Mouse (Mus musculus) kidney, adult 18-20 months (tissue): Measurements from ENCODE around the gene Rexo1.
A peak's percentile ranks its signal among the peaks of the same experiment; 100 is the strongest.

Source experiments
- DNase-seq: peaks from one replicate; pipeline ENCODE4 v3.0.0; 2021

Gene Rexo1

GRCm38 (mm10) chr10:80553575-80553974, 7.8 kb downstream of the Rexo1 start:
- no peak for DNase-seq

DNA sequence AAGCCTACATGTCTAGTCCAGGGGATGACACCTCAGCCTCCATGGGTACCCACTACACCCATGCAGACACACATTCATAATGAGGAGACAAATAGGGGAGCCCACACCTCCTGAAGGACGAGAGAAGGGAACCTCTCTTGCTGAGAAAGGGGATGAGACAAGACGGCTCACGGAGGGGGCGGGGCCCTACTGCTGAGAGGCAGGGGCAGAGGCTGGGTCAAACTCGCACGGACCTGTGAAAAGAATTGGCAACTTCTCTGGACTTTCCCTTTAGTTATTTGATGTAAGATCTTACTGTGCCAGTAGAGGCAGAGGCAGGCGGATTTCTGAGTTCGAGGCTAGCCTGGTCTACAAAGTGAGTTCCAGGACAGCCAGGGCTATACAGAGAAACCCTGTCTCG, 9.0 kb downstream of the Rexo1 start:
- DNase-seq = no peak

- no peak for DNase-seq
Observed at GRCm38 (mm10) chr10:80549279-80549678, 12.1 kb downstream of the Rexo1 start.

DNA sequence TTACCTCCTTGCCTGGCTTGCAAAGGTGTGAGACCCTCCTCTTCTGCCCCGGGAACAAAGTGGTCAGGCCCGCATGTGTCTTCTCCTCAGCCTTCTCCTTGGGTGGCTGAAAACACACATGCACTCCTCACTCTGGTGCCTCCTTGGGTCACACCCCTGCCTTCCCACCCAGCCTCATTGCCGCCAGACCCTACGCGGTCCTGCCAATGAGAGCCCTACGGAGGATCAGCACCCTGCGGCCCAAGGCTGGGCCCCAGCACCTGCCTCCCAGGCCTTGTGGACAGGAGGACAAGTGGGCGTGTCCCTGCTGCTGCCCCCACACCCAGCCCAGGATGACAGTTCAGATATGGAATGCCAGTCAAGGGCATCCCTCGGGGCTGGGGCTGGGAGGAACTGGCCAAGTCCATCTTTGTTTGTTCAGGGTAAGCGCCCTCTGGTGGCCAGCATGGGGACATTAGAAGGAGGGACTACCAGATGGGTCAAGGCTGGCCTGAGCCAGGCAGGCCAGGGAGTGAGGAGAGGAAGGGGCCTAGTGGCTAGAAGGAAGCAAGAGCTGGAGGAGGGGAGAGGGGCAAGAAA, 12.8 kb downstream of the Rexo1 start:
- DNase-seq = peak; percentile 64

DNA sequence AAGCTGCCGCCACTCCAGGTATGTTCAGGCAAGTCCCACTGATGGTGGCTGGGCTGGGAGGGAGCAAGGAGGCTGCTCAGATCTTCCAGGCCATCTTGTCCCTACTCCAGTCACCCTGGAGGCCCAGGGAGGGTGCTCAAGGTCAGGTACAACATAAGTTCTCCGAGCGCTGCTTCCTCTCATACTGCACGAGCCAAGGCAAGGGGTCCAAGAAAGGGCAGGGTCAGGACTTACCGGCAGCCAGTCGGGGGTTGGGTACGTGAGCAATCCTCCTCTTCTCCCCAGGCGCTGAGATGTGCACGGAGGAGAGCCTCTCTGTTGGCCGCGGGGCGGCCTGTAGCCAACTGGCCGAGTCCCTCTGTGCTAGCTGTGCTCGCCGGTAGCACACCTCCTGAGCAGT, 13.8 kb downstream of the Rexo1 start:
- no peak for DNase-seq

DNA sequence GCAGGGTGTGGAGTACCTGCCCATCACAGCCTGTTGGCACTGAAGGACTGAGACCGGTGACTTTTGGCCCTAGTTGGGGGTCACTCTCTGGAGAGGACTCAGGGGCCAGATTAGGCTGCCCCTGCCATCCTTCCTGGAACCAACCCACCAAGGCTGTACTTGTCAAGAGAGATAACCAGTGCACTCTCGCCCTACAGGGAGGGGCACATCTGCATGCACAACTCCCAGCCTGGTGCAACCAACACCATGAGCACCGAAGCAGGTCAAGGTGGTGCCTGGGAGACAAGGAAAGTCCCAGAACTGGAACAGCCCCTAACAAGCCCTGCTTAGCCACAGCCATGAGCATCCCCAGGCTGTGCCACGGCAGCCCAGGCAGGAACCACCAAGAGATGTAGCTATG, 14.4 kb downstream of the Rexo1 start:
- DNase-seq = no peak

- DNase-seq = no peak
Observed at GRCm38 (mm10) chr10:80545590-80545989, 15.8 kb downstream of the Rexo1 start.

- DNase-seq = no peak
Observed at GRCm38 (mm10) chr10:80543873-80544272, 17.5 kb downstream of the Rexo1 start.

GRCm38 (mm10) chr10:80539493-80539892, 21.9 kb downstream of the Rexo1 start:
- no peak for DNase-seq

DNA sequence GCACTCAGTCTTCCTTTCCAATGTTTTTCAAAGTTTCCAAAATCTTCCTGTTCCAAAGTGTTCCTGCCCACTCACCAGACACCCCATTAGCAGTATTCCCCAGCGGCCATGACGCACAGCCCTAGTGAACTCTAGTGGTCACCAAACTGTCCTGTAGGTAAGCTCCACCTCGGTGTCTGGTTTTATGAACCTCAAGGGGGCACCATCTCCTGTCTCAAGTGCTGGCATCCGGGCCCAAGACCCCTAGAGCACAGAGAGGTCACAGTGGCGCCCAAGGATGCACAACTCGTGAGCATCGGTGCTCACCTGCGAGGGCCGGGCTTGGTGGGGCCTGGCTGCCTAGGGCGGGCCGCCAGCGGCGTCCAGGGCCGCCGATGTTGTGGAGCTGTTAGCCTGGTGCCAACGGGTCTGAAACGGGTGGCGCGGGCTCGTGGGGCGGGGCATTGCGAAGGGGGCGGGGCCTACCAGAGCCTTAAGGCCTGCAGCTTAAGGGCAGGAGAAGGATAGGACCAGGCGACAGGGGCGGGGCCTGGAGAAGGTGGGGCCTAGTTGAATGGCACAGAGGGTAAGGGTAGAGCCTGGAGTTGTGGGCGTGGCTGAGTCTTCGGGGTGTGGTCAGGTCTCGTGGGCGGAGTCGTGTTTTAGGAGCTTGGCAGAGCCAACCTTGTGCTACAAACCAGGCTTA, 22.5 kb downstream of the Rexo1 start, which contains the start of gene Atp8b3:
Gene Atp8b3 (minus strand): TSS at position 415 of the 685 bp plus-strand sequence.
- peak; percentile 79 for DNase-seq

- DNase-seq = no peak
Observed at GRCm38 (mm10) chr10:80538180-80538579, 23.2 kb downstream of the Rexo1 start.

DNA sequence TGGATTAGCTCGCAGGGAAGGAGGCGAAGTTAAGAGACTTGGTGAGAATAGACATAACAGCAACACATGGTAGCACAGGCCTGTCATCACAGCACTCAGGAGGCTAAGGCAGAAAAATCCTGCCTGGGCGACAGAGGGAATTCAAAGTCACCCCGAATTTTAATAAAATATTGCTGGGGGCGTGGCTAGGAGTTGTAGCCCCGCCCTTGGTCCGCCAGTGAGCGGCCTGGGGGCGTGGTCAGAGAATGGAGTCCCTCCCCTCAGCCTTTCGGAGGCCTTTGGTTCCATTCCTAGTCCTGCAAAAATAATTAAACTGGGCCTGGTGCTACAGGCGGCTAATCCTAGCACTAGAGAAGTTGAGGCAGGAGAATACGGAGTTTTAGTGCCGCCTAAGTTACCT, 25.6 kb downstream of the Rexo1 start:
- DNase-seq = no peak

GRCm38 (mm10) chr10:80535071-80535470, 26.3 kb downstream of the Rexo1 start:
- no peak for DNase-seq

GRCm38 (mm10) chr10:80533704-80534103, 27.7 kb downstream of the Rexo1 start:
- no peak for DNase-seq

GRCm38 (mm10) chr10:80532783-80533182, 28.6 kb downstream of the Rexo1 start:
- no peak for DNase-seq

DNA sequence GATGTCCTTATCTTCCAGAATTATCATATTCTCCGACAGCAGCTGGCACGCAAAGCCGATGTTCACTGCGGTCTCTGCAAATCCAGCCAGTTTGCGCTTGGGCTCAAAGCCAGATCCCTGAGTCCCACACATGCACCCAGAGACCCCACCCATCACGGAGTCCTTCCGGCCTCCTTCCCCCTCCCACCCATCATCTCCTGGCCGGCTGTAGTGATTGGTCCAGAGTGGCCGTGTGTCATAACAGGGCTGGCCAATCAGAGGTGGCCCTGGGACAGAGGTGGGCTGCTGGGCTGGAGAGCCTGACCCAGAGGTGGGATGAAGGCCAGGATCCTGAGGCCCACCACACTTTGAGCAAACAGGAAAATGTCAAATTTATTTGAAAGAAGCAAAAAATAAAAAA, 35.2 kb downstream of the Rexo1 start:
- no peak for DNase-seq

GRCm38 (mm10) chr10:80523299-80523698, 38.1 kb downstream of the Rexo1 start:
- no peak for DNase-seq

- DNase-seq = no peak
Observed at GRCm38 (mm10) chr10:80519287-80519686, 42.1 kb downstream of the Rexo1 start.

- no peak for DNase-seq
Observed at GRCm38 (mm10) chr10:80513739-80514138, 47.6 kb downstream of the Rexo1 start.

- DNase-seq = no peak
Observed at GRCm38 (mm10) chr10:80510273-80510660, 51.1 kb downstream of the Rexo1 start.

GRCm38 (mm10) chr10:80509412-80510272, 51.7 kb downstream of the Rexo1 start:
- peak; percentile 88 for DNase-seq

GRCm38 (mm10) chr10:80506222-80506621, 55.1 kb downstream of the Rexo1 start:
- DNase-seq = peak; percentile 77

- no peak for DNase-seq
Observed at GRCm38 (mm10) chr10:80504724-80505123, 56.6 kb downstream of the Rexo1 start.
